Mouse (Mus musculus): ENCODE measurements around the gene Dpy19l3.

DNA sequence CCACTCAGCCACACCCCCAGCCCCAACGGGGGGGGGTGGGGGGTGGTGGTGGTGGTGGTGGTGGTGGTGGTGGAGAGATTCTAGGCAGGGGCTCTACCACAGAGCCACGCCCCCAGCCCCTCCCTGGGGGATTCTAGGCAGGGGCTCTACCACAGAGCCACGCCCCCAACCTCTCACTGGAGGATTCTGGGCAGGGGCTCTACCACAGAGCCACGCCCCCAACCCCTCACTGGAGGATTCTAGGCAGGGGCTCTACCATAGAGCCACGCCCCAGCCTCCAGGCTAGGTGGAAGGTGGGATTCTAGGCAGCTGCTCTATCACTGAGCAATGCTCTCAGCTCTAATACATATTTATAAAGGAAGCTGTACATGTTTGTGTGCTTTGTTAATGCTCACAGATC lies 7.5 kb upstream of the Dpy19l3 start:
- no peak for TF ChIP-seq CTCF (IDR thresholded peaks at IDR 0.05; ENCODE audit: extremely low read depth, insufficient read length, insufficient replicate concordance, low read depth, low read length)
- no peak for TF ChIP-seq POLR2A (IDR thresholded peaks at IDR 0.05; ENCODE audit: low read depth, low read length)

Data from small intestine, adult 2 months (tissue).